Mouse (Mus musculus) cerebellum, adult (tissue): ENCODE data around the gene Tex2.
A peak's percentile ranks its signal among the peaks of the same experiment; 100 is the strongest.
"Not testable (repeated sequence)": the region's sequence is repeated elsewhere in the genome, so short reads cannot be mapped to it uniquely, and the experiment has no call there.

Experiments used
- ATAC-seq: cut with Nextera tagmentation; 2 replicates; pipeline ENCODE4 v1.9.2; 2017; ENCODE audit warnings: mild to moderate bottlenecking, moderate library complexity, mixed read lengths; ENCODE audit not compliant: insufficient number of reproducible peaks, low FRiP score, low TSS enrichment

Tex2 gene

DNA sequence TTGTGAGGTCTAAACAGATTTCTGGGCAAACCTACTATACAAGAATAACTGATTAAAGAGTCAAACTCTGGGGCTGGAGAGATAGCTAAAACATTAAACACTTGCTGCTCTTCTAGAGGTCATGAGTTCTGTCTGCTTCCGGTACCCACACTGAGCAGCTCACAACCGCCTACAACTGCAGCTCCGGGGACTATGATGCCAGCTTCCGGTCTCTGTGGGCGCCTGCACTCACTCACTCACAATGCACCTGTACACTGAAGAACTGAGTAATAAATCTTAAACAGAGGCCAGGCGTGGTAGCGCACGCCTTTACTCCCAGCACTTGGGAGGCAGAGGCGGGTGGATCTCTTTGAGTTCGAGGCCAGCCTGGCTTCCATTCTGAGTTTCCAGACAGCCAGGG, 31.9 kb downstream of the Tex2 start:
- ATAC-seq, result no peak

DNA sequence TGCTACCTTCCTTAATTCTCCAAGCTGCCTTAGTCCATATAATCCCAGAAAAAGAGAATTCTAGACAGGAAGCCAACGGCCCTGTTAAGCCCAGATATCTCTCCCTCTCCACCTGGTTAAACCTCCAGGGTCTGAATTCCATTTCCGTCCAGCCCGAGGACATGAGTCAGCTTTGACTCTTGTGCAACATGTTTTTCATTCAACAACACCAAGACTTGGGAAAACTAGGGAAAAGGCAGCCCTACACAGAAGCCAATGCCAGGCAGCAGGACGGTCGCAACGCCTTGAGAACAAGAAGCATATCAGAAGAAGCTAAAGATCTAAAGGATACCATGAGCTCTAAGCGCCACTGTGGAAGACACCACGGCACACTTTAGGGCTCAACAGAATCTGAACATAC, 32.8 kb downstream of the Tex2 start:
- ATAC-seq, result no peak

DNA sequence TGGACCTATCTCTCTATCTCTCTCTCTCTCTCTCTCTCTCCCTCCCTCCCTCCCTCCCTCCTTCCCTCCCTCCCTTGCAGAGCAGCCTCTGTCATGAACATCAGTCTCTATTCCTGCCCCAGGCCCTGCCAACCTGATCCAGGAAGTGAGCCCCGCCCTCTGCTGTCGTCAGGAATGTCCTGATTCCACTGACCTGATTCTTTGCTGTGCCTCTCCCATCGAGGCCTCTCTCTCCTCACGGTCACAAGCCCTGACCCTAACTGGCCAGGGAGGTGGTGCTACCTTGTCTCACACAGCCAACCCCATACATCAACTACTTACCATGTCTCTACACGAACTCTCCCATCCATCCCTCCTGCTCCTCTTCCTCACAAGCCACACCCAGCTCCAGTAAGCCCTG, 33.3 kb downstream of the Tex2 start:
- ATAC-seq, result no peak

DNA sequence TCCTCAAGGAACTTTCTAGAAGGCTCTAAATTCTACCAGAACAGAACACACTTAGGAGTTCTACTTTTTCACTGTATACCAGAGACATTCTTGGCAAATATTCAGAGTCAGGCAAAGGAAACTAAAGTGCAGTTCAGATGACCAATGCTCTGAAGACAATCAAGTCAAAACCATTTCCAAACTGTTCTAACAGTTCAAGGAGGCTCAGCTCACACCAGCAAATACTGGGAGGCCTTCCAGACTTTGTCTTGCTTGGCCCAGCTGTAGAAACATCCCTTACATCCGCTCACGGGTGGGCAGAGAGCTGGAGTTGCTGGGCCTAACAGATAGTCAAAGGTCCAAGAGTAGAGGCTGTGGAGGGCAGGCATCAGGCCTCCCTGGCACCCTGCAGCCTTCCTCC, 34.1 kb downstream of the Tex2 start:
- ATAC-seq, result no peak

DNA sequence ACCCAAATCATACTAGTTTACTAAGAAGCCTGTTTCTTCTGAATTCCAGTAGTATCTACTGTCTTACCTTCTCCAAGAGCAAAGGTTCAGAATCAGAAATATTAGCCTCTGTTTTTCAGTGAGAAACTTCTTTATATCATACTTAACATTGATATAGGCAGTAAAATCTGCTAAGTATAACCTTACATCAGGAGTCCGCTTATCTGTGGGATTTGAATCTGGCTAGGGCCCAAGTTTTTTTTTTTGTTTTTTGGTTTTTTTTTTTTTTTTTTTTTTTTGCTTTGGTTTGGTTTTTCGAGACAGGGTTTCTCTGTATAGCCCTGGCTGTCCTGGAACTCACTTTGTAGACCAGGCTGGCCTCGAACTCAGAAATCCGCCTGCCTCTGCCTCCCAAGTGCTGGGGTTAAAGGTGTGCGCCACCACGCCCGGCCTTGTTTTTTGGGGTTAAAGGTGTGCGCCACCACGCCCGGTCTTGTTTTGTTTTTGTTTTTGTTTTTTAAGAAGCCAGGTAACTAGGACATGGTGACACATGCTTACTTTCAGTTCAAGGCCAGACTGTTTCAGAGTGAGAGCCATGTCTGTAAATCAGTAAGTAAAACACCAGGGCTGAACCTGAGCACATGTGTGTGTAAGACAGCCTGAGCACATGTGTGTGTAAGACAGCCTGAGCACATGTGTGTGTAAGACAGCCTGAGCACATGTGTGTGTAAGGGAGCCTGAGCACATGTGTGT, 35.4 kb downstream of the Tex2 start:
- ATAC-seq, result not testable (repeated sequence)

DNA sequence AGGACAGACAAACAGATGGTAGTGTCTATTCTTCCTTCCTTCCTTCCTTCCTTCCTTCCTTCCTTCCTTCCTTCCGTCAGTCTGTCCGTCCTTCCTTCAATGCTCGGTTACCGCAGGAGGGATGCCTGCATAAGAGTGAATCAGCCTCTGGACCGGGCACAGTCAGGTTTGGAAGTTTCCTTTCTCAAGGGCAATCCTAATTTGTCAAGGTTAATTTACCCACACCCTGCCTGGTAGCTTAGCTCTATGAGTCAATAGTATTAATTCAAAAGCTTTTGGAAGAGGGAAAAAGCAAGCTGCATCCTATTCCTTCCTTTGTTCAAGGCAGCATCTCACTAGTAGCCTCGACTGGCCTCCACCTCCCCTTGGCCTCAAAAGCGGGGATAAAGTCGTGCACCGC, 38.8 kb downstream of the Tex2 start:
- ATAC-seq, result no peak

DNA sequence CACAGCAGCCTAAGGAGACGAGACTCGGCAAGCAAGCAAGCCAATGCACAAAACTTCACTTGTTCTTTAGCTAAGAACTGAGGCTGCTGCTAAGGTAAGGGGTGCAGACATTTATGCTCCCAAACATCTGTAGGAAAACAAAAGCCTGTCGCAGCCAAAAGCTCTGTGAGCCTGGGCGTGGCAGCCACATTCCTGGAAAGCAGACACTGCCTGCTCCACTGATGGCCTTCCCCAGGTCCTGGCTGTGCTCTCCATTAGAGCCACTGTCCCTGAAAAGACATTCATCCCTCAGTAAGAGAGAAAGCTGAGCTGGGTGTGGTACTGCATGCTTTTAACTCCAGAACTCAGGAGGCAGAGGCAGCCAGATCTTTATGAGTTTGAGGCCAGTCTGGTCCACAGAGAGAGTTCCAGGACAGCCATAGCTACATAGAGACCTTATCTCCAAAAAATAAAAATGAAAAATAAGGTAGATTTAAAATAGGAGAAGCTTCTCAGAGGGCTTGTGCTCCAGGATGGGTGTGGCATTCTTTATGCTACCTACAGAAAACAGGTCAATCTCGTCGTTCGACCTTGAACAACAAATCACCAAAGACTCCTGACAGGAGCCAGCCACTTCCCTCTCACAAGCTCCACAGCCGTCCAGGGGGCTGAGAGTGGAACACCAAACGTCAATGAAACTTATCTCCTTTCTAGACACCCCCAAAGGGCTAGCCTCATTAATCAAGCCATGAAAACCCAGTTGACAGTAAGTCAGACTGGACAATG, 39.6 kb downstream of the Tex2 start:
- ATAC-seq, result no peak

DNA sequence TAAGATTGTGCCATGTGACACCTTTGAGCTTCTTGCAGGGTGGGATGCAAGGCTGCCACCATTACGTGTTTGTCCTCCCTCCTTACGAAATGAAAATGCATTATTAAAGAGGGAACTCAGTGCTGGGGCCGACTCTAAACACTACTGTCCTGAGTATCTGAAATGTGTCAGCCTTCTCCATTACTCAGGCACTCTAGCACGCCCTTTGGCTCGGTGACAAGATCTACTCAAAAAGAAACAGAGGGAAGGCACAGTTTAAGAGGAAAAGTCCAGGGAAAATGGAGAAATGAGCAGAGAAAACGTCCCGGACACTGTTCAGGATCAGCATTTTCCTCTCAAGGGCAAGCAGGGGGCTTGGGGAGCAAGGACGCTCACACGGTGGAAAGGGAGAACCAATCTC, 40.3 kb downstream of the Tex2 start:
- ATAC-seq, result no peak

DNA sequence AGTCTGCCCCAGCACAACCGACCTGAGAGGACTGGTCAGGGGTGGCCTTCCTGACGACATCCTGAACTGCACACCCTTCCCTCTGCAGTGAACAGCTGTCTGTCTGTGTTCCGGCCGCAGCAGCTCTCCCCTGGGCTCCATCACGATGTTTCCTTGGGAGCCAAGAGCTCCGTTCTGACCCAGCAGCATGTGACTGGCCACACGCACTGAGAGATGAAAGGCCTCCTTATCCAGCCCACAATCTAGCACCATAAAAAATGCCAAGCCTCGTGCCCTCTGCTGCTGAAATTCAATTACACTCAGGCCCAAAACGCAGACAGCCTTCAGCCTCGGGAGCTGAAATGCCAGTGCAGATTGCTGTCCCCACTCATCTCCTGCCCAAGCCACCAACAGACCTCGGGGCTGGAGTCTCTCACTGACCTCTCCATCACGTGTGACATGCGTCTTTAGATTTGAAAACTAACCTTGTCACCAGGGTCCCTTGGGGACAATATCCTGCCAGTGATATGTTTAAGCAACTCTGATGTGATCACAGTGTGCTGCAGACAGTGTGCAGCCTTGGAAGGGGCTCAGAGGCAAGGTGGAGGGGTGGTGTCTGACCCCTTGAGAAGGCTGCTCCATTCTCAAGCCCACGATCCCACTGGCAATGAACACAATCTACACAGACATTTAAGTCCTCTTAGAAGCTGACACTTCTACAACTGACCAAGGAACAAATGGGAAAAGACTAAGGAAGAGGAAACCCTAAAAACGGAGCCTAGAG, 41.0 kb downstream of the Tex2 start:
- ATAC-seq, result no peak

DNA sequence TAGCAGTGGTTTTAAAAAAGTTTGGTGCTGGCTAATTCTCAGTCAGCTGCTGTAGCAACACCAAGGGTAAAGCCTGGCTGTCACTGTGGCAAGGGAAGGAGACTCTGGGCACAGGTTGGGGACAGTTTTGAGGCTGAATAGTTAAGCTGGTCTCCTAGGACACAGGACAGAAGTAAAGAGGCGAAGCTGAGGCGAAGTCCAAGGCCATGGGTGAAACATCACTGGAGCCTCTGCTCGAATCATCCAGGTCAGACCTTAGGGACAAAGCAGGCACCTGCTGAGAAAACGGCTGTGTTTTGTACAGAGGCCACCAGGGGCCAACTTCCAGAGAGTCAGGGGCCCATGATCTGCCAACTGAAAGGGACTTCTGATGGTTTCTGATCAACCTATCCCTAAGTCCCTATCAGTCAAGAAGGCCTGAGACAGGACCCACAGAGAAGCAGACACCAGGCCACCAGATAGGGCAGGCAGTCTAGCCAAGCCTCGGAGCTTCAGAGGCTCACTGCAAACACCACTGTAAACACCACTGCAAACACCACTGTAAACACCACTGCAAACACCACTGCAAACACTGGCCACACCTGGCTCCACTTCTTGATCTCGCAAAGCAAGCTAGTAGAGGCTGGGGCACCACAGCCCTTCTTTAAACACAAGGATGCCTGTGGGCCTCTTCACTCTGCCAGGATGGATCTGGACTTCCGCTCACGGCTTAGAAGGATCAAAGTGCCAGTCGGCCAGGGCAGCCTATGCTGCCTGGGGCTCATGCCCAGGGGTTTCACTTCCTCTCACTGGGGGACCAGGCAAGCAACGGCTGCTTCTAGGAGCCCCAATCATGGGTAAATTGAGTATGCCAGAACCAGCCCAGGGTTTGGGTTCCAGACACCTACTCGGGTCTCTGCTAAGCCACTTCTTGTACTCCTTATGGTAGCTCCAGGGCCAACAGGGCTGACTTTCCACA, 41.9 kb downstream of the Tex2 start:
- no peak for ATAC-seq

DNA sequence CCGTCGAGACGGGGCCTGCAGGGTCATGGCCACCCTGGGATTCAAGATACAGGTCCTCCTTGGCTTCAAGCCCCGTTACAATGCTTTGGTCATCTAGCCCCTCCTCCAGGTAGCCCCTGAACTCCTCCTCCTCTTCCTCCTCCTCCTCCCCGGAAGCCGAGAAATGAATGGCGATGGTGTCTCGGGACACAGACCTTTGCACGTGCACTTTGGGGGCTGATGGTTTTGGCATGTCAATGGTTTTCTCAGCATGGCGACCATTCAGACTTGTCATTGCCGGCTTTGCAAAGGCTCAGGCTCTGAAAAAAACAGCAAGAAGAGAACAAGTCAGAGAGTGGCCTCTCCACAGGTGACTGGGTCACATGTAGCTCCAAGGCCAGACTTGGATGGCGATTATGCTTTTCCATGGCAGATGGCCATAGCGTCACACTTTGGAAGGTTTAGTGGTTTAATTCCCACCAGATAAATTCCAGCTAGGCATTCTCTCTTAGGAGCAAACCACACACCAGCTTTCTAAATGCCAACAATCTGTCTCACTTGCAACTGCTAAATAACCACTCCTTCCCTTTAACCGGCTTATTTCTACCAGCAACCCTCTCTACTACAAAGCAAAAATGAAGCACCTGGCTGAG, 44.8 kb downstream of the Tex2 start:
- peak; percentile 45; the same call in 1 of the 2 replicates for ATAC-seq

DNA sequence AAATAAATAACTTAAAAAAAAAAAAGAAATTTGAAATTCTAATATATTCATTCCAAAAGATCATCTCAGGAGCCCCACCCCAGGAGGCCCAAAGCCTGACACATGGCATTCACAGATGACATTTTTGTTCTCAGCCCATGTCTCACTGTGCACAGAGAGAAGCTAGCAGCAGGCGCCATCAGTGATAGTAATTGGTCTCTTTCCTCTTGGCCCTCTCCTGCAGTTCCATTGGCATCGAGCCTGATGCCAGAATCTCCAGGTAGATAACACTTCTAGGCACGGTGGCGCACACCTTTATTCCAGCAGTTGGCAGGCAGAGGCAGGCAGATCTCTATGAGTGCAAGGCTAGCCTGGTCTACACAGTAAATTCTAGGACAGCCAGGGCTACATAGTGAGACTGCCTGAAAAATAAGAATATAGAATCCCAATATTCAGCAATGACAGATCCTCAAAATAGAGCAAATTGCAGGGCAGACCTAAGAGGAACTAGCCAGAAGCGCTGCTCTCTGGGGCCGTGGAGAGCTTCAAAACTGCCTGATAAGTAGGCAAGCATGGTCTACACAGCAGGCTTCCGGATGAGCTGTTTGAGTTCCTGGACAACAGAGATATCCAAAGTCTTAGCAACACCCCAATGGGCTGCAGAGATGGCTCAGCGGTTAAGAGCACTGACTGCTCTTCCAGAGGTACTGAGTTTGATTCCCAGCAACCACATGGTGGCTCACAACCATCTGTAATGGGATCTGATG, 47.0 kb downstream of the Tex2 start:
- ATAC-seq, result no peak

DNA sequence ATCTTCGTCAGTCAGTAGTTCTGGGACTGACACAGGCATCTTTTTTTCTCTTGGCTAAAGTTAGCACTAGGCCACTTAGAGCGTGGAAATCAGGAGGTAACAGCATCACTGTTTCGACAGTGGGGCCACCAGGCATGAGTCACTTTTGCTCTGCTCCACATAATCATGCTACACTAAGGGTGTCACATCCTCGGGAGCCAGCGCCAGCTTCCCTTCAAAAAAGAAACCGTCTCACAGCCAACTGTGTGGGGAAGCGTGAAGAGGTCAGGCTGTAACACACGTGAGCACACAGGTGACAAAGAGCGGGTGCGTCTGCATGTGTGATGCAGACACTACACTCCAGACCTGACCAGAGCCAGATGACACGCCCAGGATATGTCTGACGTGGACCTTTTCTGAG, 49.0 kb downstream of the Tex2 start:
- no peak for ATAC-seq

DNA sequence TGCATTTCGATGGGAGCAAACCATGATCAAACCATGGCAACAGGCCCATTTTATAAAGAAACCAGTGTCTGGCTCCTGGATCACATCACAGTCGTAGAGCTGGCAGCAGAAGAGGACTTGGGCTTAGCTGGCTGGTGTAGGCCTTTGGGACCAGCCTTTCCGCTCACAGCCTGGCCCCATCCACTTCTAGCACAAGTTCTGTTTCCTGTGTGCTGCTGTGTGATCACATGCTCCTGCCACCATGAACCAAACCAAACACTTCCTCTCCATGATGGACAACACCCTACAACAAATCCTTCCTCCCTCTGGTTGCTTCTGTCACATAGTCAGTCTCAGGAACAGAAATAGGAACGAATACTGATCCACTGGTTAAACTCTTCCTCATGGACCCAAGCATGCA, 50.5 kb downstream of the Tex2 start:
- ATAC-seq, result no peak

DNA sequence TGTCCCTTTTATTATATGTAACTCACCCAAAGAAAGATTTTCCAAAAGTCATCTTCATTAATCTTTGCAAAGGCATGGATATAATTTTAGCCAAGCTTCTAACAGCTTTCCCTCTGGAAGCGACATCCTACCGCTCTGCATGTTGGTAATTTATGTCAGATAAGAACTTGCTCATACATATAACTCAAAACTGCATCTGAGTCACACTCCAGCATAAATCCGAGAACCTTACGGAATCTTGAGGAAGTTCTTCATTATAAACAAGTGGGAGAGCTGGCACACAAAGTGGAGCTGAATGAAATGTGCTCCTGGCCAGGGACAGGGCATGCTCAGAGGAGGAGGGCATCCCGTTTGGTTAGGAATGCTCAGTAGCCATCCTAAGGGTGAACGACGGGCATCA, 53.5 kb downstream of the Tex2 start:
- no peak for ATAC-seq

DNA sequence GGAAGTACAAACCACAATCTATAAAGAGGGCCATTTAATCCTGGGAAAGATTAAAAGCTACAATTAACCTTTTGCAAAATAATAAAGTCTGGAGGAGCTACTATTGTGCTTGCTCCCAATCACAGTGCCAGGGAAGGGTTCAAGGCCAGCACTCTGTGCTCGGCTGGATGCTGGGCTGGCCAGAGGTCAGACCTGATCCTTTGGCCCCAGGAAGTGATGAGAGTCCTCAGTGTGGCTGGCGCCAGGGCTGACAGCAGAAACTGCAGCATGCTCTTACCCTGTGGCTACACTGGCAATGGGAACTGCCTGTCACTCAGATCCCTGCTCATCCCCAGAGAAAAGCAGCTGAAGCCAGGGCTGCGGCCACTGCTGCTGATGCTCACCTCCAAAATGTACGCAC, 55.2 kb downstream of the Tex2 start:
- no peak for ATAC-seq

DNA sequence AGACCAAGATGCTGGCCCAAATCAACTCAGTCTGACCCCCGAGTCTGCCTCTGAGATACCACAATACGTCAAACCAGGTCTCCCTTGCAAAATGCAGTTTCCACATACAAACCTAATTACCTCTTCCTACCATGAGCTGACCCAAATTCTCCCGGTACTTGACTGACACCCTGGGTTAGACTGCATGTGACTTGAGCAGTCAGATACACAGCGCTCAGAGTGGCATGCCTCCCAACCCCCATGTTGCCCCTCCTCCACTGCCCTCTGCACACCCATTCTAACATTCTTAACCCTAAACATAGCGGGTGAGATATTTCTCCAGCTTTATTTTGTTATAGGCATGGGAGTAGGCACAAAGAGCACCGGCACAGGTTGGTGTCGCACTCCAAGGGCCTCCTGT, 55.8 kb downstream of the Tex2 start:
- no peak for ATAC-seq

DNA sequence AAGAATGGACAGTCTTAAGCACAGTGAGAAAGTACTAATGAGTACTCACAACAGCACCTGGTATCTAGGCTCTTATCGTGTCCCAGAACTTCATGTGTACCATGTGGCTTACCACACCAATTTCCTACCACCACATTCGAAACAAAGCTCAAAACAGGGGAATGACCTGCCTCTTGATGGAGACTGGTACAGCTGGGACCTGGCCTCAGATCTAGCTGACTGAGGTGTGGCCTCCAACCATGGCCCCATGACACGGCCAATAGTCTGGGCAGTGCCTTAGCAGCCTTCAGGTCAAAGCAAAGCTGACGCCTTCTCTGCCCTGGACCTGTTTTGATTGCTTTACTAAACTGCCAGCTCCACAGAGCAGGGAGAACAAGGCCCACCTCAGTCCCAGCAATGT, 56.5 kb downstream of the Tex2 start:
- ATAC-seq, result no peak
